Comparison of ENCODE assay signal across 8 mouse cellular contexts in genomic region chr6:136553156-136553555, GRCm38 (mm10). TPM values are rescaled to one million over a fixed set of nuclear protein-coding genes. Genes with fewer than 3 reads are reported as not detected.
DNase-seq lines count a peak whose midpoint lies in the region; ATAC-seq and TF ChIP-seq lines count a peak whose summit lies in the region.

No protein-coding gene starts in this region.

- no peak overlapping the region for H3K4me3 ChIP-seq in gastrocnemius, adult 2 months
- H3K4me3 ChIP-seq in neural tube, embryonic 11.5 days (ENCODE audit: low read depth, low read length), result no peak overlapping the region
- no peak overlapping the region for H3K4me3 ChIP-seq in limb, embryonic 10.5 days
- H3K4me3 ChIP-seq in neural tube, embryonic 14.5 days (ENCODE audit: low read depth, low read length), result no peak overlapping the region

- no peak for ATAC-seq in neural tube, embryonic 11.5 days (ENCODE audit: insufficient read depth, low FRiP score, low TSS enrichment)
- no peak for ATAC-seq in neural tube, embryonic 14.5 days (ENCODE audit: low read depth)

- no peaks in the 10 kb centered on the region; the same call in 1 of the 2 replicates for H3K4me1 ChIP-seq in neural tube, embryonic 11.5 days (ENCODE audit: control insufficient read depth, insufficient read depth, low read length)
- H3K4me1 ChIP-seq in limb, embryonic 10.5 days, result peaks cover 3% of the 10 kb centered on the region
- peaks cover 14% of the 10 kb centered on the region for H3K4me1 ChIP-seq in neural tube, embryonic 14.5 days (ENCODE audit: control insufficient read depth, insufficient read depth, low read length)

- no peak for DNase-seq in gastrocnemius, adult 2 months
- DNase-seq in gastrocnemius, adult 8-10 months (ENCODE audit: low spot score in 2 of 2), result no peak
- no peak for DNase-seq in neural tube, embryonic 11.5 days (ENCODE audit: low spot score)
- DNase-seq in neural tube, embryonic 10.5 days (ENCODE audit: extremely low spot score, low spot score), result no peak
- DNase-seq in limb, embryonic 10.5 days (ENCODE audit: low spot score), result no peak
- DNase-seq in adrenal gland, postnatal 4 days (ENCODE audit: low spot score in 2 of 2), result no peak
- DNase-seq in thymus, postnatal 10 days (ENCODE audit: low spot score in 2 of 2), result no peak

- no peak for TF ChIP-seq CTCF in gastrocnemius, adult 2 months (IDR thresholded peaks at IDR 0.05)

- H3K4me2 ChIP-seq in neural tube, embryonic 11.5 days (ENCODE audit: low read depth), result no peak overlapping the region
- H3K4me2 ChIP-seq in neural tube, embryonic 14.5 days (ENCODE audit: low read depth, low read length), result no peak overlapping the region

- peak overlapping the region; percentile 74 for H3K27ac ChIP-seq in gastrocnemius, adult 2 months
- peak overlapping the region; percentile 45 for H3K27ac ChIP-seq in neural tube, embryonic 11.5 days (ENCODE audit: low read depth, low read length)
- H3K27ac ChIP-seq in limb, embryonic 10.5 days, result peak overlapping the region; percentile 77
- peak overlapping the region; percentile 70 for H3K27ac ChIP-seq in neural tube, embryonic 14.5 days (ENCODE audit: low read depth, low read length)

- no peaks in the 10 kb centered on the region for H3K27me3 ChIP-seq in neural tube, embryonic 11.5 days (ENCODE audit: control insufficient read depth, insufficient read depth, low read length)
- H3K27me3 ChIP-seq in limb, embryonic 10.5 days (ENCODE audit: low read depth, poor library complexity, severe bottlenecking), result no peaks in the 10 kb centered on the region
- H3K27me3 ChIP-seq in neural tube, embryonic 14.5 days (ENCODE audit: control insufficient read depth, insufficient read depth, low read length), result no peaks in the 10 kb centered on the region

- H3K9ac ChIP-seq in neural tube, embryonic 11.5 days (ENCODE audit: low read length), result no peak overlapping the region
- H3K9ac ChIP-seq in neural tube, embryonic 14.5 days (replicated peaks; ENCODE audit: low read depth, low read length), result no peak overlapping the region

- H3K36me3 ChIP-seq in neural tube, embryonic 11.5 days (ENCODE audit: control insufficient read depth, insufficient read depth, low read length), result no peaks in the 10 kb centered on the region
- peaks cover 12% of the 10 kb centered on the region for H3K36me3 ChIP-seq in limb, embryonic 10.5 days
- H3K36me3 ChIP-seq in neural tube, embryonic 14.5 days (ENCODE audit: control insufficient read depth, insufficient read depth, low read length), result no peaks in the 10 kb centered on the region

- H3K9me3 ChIP-seq in neural tube, embryonic 11.5 days (ENCODE audit: control insufficient read depth, low read length), result no peaks in the 10 kb centered on the region
- H3K9me3 ChIP-seq in limb, embryonic 10.5 days (replicated peaks), result no peaks in the 10 kb centered on the region
- H3K9me3 ChIP-seq in neural tube, embryonic 14.5 days (ENCODE audit: control insufficient read depth, low read length), result no peaks in the 10 kb centered on the region

- intact Hi-C loops in gastrocnemius, adult 2 months (cut with DNase I), result no loop called here

- WGBS in neural tube, embryonic 11.5 days, result 73% methylated on average over 5 of the region's 5 CpGs
- WGBS in limb, embryonic 10.5 days, result 75% methylated on average over 5 of the region's 5 CpGs
- 81% methylated on average over 5 of the region's 5 CpGs for WGBS in neural tube, embryonic 14.5 days

RNA-seq across cellular contexts. Expression of gene Atf7ip, which starts 47.2 kb away (rescaled TPM):
- 10 to 100 TPM; 43.4 to 46.9 TPM for total RNA-seq in gastrocnemius, adult 2 months (2021)
- 10 to 100 TPM; 35.7 to 46.2 (median 42.5) TPM for total RNA-seq in gastrocnemius, adult 8-10 months (2022)
- 51.1 and 56.4 TPM in 2 replicates for polyA plus RNA-seq in neural tube, embryonic 11.5 days (2014; fragmentation: Nextera tagmentation; extraction: Ambion mirVana)
- polyA plus RNA-seq in limb, embryonic 10.5 days (2016; fragmentation: Nextera tagmentation; extraction: Ambion mirVana), result 40.0 and 49.9 TPM in 2 replicates
- polyA plus RNA-seq in neural tube, embryonic 14.5 days (2014; fragmentation: Nextera tagmentation; extraction: Ambion mirVana), result 49.2 and 59.5 TPM in 2 replicates
- total RNA-seq in adrenal gland, postnatal 4 days (2021), result 100 to 1,000 TPM; 119 to 123 TPM
